Mouse (Mus musculus) midbrain, embryonic 15.5 days (tissue): ENCODE measurements around the gene Lpar5. TPM values are rescaled to one million over a fixed set of nuclear protein-coding genes. Genes with fewer than 3 reads are reported as not detected.
A peak's percentile ranks its signal among the peaks of the same experiment; 100 is the strongest.

Experiments
- ATAC-seq: fragments of 200-750 bp; cut with Nextera tagmentation; replicated peaks from 2 replicates; pipeline ENCODE4 v1.8.0; 2017; ENCODE audit warnings: moderate TSS enrichment
- H3K27ac ChIP-seq: fragments of 300-500 bp; sonication (generic); 2 replicates; pipeline ENCODE4 v1.5.1; 2015; ENCODE audit warnings: mild to moderate bottlenecking, inconsistent platforms
- H3K27me3 ChIP-seq: fragments of 300-500 bp; sonication (generic); replicated peaks from 2 replicates; pipeline ENCODE4 v1.6.1; 2015; ENCODE audit warnings: inconsistent platforms
- H3K36me3 ChIP-seq: fragments of 300-500 bp; sonication (generic); replicated peaks from 2 replicates; pipeline ENCODE4 v1.6.1; 2015; ENCODE audit warnings: inconsistent platforms
- H3K4me1 ChIP-seq: fragments of 300-500 bp; sonication (generic); 2 replicates; pipeline ENCODE4 v1.6.1; 2015; ENCODE audit warnings: inconsistent platforms
- H3K4me2 ChIP-seq: fragments of 300-500 bp; sonication (generic); 2 replicates; pipeline ENCODE4 v1.6.1; 2015; ENCODE audit warnings: inconsistent platforms, mild to moderate bottlenecking, moderate library complexity
- H3K4me3 ChIP-seq: fragments of 300-500 bp; sonication (generic); 2 replicates; pipeline ENCODE4 v1.5.1; 2015; ENCODE audit warnings: mild to moderate bottlenecking, inconsistent platforms
- H3K9ac ChIP-seq: fragments of 300-500 bp; sonication (generic); 2 replicates; pipeline ENCODE4 v1.6.1; 2015; ENCODE audit warnings: mild to moderate bottlenecking, inconsistent platforms
- H3K9me3 ChIP-seq: fragments of 300-500 bp; sonication (generic); 2 replicates; pipeline ENCODE4 v1.6.1; 2016; ENCODE audit warnings: inconsistent platforms
- WGBS: fragments of 180-500 bp; shearing (Covaris S2); methylation state at CpG from one replicate; pipeline ENCODE4 v1.1.7; 2015; ENCODE audit warnings: mixed read lengths; 5-methylcytosine and 5-hydroxymethylcytosine counted together
- polyA plus RNA-seq: library from polyadenylated mRNA; unstranded; fragments of >200 nt; fragmentation: Nextera tagmentation; extraction: Ambion mirVana; gene quantifications from 2 replicates; pipeline ENCODE4 v1.2.1, GENCODE M21; 2015

Lpar5 gene
- polyA plus RNA-seq, 1 experiment from 2014 or later, result 0.56 TPM

DNA sequence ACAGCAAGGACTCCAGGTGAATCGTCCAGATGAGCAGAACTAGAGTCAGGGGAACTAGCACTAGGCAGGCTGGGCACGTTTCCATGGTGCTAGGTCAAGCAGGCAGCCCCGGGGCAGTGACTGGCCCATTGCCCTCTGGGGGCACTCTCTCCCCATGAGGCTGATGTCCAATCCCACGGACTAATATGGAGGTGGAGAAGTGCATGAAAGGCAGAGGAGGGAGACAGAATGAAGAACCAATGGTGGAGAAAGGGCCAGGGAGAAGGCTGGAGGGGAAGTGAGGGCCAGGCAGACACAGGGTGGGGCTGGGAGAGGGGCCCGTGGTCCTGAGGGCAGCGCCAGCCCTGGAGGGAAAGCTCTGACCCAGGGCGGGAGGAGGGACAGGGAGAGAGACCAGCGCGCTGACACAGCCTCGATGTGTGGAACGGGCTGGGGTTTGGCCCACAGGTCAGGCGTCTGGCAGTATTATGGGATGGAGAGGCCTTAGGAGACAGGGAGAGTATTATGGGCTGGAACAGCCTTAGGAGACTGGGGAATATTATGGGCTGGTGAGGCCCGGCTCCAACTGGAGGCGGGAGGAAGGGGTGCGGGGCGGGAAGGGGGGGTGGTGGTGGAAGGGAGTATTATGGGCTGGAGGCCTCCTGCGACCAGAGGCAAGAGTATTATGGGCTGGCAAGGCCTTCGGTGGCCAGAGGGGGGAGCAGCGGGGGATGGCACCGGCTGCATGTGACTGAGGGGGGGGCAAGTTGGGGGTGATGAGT lies 21.0 kb downstream of the Lpar5 start:
- peak overlapping the region; percentile 49 for H3K4me2 ChIP-seq

DNA sequence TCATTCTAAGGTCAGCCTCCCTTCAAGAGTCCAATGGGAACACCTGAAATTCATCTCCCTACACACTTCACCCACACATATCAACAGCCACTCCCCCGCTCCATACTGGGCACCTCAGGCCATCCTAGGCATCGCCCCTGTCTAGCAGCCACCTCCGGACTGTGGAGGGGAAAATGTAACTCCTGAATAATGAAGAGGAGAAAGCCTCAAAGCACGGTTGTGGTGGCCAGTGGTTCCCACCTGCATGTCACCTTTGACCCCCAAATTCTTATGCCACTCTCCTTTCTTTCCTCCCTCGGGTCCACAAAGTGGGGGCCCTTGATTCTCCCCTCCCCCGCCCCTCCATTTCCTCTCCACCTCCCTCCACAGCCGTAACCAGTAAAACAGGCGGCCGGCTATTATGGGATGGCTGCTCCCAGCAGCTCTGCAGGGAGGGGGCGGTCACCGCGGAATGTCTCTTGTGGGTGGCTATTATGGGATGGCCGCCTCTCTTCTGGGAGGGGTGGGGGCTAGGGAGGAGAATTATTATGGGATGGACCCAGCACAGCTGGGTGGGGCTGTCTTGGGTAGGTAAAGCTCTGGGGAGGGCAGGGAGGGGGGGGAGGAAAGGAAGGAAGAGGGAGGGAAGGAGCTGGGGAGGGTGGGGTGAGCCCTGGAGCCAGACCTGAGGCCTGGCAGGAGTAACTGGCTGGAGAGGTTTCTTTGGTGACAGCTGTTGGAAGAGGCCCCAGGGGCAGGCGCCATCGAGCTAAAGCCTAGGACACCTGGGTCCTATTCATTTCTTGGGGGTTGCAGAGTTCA lies 22.0 kb downstream of the Lpar5 start:
- WGBS, result 2% methylated on average over 15 of the region's 15 CpGs
- Histone ChIP-seq H3K36me3 (no peaks in the 10 kb centered on the region), H3K9ac (peak overlapping the region; percentile 29; the same call in 1 of the 2 replicates), H3K4me1 (peaks cover 25% of the 10 kb centered on the region), H3K9me3 (no peaks in the 10 kb centered on the region), H3K4me3 (peak overlapping the region; percentile 16), H3K4me2 (peak overlapping the region; percentile 49), H3K27me3 (no peaks in the 10 kb centered on the region), H3K27ac (peak overlapping the region; percentile 95)
- ATAC-seq, result peak; percentile 82

More for the DNA sequence above, 21.0 kb downstream of the Lpar5 start:
- peak; percentile 85 for ATAC-seq
- Histone ChIP-seq H3K27me3 (no peaks in the 10 kb centered on the region), H3K9me3 (no peaks in the 10 kb centered on the region), H3K9ac (peak overlapping the region; percentile 26; the same call in 1 of the 2 replicates), H3K4me1 (peaks cover 28% of the 10 kb centered on the region), H3K36me3 (no peaks in the 10 kb centered on the region), H3K27ac (peak overlapping the region; percentile 95), H3K4me3 (peak overlapping the region; percentile 17)
- under 1% methylated on average over 16 of the region's 20 CpGs for WGBS

DNA sequence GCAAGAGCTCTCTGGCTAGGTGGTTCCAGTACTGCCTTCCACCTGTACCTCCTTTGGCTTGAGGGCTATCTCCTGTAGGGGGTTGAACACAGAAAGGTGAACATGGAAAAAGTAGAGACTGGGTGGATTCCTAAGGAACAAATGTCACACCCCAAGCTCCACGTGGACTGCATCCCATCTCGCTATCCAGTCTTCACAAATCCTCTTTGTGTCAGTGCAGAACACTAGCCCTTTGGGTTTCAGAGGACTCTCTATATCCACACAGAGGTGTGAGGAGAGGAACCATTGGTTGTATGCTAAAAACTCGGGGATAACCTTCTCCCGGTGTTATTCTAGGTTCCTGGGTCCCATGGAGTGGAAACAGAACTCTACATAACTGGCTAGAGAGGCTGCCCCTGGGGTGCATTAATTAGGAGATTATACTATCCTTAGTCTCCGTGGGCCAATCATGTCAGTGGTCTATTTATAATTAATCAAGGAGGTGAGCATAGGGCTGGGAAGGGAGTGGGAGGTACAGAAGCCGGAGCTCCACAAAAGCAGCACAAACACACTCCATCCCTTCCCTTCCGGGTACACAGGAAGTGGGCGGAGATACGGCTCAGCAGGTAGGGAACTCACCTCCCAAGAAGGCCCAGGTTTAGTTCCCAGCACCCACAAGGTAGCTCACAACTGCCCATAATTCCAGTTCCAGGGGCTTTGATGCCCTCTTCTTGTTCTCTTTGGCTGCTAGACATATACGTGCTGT lies 22.8 kb downstream of the Lpar5 start:
- WGBS, result 50% methylated on average over 10 of the region's 10 CpGs
- no peaks in the 10 kb centered on the region for H3K27me3 ChIP-seq
- peak overlapping the region; percentile 95 for H3K27ac ChIP-seq
- peak; percentile 9 for ATAC-seq
- H3K9me3 ChIP-seq, result no peaks in the 10 kb centered on the region
- H3K36me3 ChIP-seq, result no peaks in the 10 kb centered on the region
- 0 out of 2 replicates have a peak overlapping the region, but pooled peaks have one; percentile 3 for H3K9ac ChIP-seq
- no peak overlapping the region for H3K4me3 ChIP-seq
- H3K4me1 ChIP-seq, result peaks cover 32% of the 10 kb centered on the region
- H3K4me2 ChIP-seq, result peak overlapping the region; percentile 49

DNA sequence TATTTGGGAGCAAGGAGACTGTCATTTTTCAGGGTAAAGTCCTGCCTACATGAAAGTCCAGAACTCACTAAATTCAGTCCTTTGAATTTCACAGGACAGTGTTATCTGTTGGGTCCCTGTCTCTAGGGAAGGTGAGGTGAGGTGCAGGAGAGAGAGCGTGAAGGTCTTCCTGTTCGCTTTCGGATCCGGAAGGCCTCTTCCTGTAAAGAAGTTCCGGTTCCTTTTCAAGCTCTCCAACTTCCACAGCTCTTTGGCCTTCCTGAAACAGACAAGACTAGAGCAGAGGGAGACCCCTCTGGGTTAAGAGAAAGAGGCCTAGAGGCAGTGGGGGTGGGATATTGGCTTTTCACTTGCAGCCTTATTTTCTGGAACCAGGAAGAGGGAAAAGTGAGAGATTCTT lies 24.7 kb downstream of the Lpar5 start:
- Histone ChIP-seq H3K36me3 (no peaks in the 10 kb centered on the region), H3K27me3 (no peaks in the 10 kb centered on the region), H3K9ac (no peak overlapping the region), H3K9me3 (no peaks in the 10 kb centered on the region), H3K27ac (no peak overlapping the region), H3K4me2 (no peak overlapping the region), H3K4me3 (no peak overlapping the region), H3K4me1 (peaks cover 37% of the 10 kb centered on the region)
- ATAC-seq, result no peak
- WGBS, result 94% methylated on average over 5 of the region's 5 CpGs

DNA sequence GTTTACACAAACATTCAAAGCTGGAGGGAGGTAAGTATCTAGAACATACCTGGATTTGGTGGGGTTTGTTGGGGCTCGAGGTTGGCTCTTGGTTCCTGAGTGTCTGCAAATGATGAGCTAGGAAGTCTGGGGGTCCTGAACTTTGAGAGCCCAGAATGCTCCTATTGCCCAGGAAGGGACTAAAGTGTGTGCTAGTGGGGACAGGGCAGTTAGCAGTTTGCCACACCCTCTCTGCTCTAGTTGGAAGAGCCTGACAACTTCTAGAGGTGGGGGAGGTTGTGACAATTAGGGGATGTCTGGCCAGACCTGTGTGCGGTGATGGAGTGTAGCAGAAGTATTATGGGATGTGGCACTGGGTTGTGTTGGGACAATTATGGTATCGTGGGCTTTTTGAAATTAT lies 27.1 kb downstream of the Lpar5 start:
- no peaks in the 10 kb centered on the region for H3K27me3 ChIP-seq
- H3K9me3 ChIP-seq, result no peaks in the 10 kb centered on the region
- 64% methylated on average over 3 of the region's 3 CpGs for WGBS
- no peak overlapping the region for H3K4me2 ChIP-seq
- H3K9ac ChIP-seq, result no peak overlapping the region
- peaks cover 47% of the 10 kb centered on the region for H3K4me1 ChIP-seq
- H3K36me3 ChIP-seq, result no peaks in the 10 kb centered on the region
- peak overlapping the region; percentile 94 for H3K27ac ChIP-seq
- ATAC-seq, result peak; percentile 6; the same call in 1 of the 2 replicates
- no peak overlapping the region for H3K4me3 ChIP-seq

DNA sequence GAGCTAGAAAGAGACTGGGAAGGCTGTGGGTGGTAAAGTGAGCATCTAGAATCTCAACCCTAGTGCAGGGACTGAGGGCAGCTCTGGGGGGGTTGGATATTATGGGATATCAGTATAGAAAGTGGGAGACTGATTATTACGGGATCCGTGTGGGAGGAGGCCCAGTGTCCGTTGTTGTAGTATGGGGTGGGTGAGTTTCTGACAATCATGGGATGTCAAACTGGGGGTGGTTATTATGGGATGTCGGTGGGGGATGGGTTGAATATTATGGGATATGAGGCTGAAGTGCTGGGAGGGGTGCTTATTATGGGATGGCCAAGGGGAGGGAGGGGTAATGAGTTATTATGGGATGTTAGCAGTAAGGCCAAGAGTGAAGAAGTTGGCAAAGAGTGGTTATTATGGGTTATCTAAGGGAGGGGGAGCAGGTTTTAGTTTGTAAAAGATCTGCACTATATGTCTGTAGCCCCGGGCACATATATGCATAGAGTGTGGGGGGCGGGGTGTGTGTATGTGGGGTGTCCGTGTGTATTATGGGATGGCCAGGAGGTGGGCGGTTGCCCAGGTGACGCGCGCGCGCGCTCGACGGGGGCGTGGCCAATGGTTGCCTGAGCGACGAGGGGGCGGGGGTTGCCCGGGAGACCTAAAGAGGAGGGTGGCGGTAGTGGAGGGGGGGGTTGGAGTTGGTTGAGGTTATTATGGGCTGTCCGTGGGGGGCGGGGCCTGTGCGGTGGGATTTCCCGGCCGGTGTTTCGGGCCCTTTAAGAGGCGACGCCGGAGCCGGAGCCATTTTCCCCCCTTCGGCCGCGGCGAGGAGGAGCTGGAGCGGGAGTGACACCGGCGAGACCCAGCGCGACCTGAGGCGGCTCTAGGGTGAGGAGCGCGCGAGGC lies 27.9 kb downstream of the Lpar5 start, which contains the start of gene Chd4:
Gene Chd4 (plus strand): TSS at position 591 of the 888 bp plus-strand sequence.
- peak within 1 kb of the TSS; percentile 94 for H3K27ac ChIP-seq
- H3K9ac ChIP-seq, result peak within 1 kb of the TSS; percentile 74
- H3K9me3 ChIP-seq, result no peaks in the 10 kb centered on the region
- ATAC-seq, result peak; percentile 76
- H3K4me1 ChIP-seq, result peaks cover 42% of the 10 kb centered on the region
- no peaks in the 10 kb centered on the region for H3K27me3 ChIP-seq
- WGBS, result under 1% methylated on average over 44 of the region's 45 CpGs
- peak within 1 kb of the TSS; percentile 87 for H3K4me2 ChIP-seq
- peak within 1 kb of the TSS; percentile 76 for H3K4me3 ChIP-seq
- peaks cover 6% of the 10 kb centered on the region; the same call in 1 of the 2 replicates for H3K36me3 ChIP-seq

DNA sequence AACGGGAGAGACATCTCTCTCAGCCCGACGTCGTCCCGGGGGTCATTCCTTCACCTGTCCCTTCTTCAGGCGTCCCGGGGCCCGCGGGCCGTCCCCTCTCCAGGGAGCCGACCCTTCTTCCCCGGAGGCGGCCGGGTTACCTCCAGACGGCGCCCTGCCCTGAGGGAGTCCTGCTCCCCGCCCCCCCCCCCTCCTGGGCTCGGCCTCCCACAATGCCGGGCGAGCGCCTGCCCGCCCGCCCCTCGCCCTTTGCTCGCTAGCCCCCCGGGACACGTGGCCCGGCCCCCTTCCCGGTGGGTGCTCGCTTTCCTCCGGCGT lies 28.5 kb downstream of the Lpar5 start:
- Histone ChIP-seq H3K4me3 (peak overlapping the region; percentile 76), H3K36me3 (peaks cover 12% of the 10 kb centered on the region), H3K9me3 (no peaks in the 10 kb centered on the region), H3K4me1 (peaks cover 40% of the 10 kb centered on the region), H3K27me3 (no peaks in the 10 kb centered on the region), H3K4me2 (peak overlapping the region; percentile 87), H3K9ac (peak overlapping the region; percentile 74), H3K27ac (peak overlapping the region; percentile 94)
- no peak for ATAC-seq
- WGBS, result 0% methylated on average over 27 of the region's 32 CpGs

DNA sequence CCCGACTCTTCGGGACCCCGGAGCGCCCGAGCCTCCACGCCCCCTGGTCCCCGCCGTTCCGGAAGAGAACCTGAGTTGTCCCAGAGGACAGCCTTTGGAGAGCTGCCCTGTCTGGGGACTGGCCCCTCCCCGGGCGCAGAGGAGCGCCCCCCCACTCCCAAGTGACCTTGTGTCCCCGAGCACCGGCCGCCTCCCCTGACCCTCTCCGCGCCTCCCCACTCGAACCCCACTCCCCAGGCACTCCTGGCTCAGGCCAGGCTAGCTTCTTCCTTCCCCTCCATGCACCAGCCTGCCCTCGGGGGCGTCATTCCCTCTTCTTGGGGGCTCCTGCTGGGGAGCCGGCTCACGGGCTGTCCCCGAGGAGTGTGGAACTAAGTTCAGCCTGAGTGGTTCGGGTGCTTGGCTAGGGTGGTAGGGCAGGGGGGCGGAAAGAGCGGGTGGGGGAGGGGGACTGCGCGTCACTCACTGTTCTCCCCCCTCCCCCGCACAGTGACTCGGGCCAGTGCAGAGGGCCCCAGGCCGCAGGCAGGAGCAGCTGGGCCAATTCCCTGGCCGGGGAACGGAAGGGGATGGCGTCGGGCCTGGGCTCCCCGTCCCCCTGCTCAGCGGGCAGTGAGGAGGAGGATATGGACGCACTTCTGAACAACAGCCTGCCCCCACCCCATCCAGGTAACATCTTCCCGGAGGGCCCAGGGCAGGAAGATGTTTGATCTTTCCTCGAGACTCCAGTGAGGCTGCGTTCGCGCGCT lies 29.1 kb downstream of the Lpar5 start:
- Histone ChIP-seq H3K27ac (peak overlapping the region; percentile 94), H3K36me3 (peaks cover 17% of the 10 kb centered on the region), H3K4me2 (peak overlapping the region; percentile 87), H3K9me3 (no peaks in the 10 kb centered on the region), H3K9ac (peak overlapping the region; percentile 74), H3K4me1 (peaks cover 40% of the 10 kb centered on the region), H3K27me3 (no peaks in the 10 kb centered on the region), H3K4me3 (peak overlapping the region; percentile 76)
- peak; percentile 40 for ATAC-seq
- WGBS, result under 1% methylated on average over 35 of the region's 44 CpGs

DNA sequence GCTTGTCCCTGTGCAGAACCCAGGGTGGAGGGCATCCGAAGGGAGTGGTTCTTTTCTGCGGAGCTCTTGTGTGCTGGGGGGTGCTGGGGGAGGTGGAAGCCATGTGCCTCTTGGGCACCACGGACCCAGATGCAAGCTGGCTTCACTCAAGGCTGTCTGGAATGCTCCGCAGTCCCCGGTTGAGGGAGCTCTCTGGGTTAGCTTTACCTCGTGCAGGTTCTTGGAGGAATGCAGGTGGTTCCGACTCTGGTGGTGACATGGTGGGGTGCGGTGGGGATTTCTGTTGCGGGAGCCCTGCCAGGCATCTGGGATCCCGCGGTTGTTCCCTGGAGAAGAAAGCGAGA lies 29.6 kb downstream of the Lpar5 start:
- Histone ChIP-seq H3K9ac (peak overlapping the region; percentile 74), H3K9me3 (no peaks in the 10 kb centered on the region), H3K27me3 (no peaks in the 10 kb centered on the region), H3K27ac (peak overlapping the region; percentile 94), H3K4me3 (peak overlapping the region; percentile 76), H3K36me3 (peaks cover 23% of the 10 kb centered on the region), H3K4me1 (peaks cover 40% of the 10 kb centered on the region), H3K4me2 (peak overlapping the region; percentile 87)
- under 1% methylated on average over 12 of the region's 12 CpGs for WGBS
- peak; percentile 19 for ATAC-seq

DNA sequence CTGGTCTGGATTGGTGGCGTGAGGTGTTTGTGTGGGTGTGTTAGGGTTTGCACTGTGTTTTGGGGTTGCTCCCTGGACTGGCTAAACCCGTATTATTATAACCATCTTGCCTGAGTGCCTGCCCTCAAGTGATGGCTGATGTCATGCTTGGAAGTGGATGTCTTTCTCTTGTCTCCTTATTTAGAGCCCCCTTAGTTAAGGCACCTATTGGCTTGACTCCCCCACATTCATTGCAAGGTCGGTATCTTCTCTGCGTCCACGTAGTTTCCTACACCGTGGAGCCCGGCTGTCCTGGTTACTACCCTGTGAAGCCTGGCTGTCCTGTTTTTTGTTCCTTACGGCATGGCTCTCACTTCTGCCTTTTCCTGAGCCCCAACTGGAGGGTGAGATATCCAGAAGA lies 30.2 kb downstream of the Lpar5 start:
- Histone ChIP-seq H3K4me1 (peaks cover 40% of the 10 kb centered on the region), H3K27ac (peak overlapping the region; percentile 94; the same call in 1 of the 2 replicates), H3K36me3 (peaks cover 29% of the 10 kb centered on the region), H3K9ac (peak overlapping the region; percentile 74), H3K4me3 (peak overlapping the region; percentile 76), H3K9me3 (no peaks in the 10 kb centered on the region), H3K4me2 (peak overlapping the region; percentile 87), H3K27me3 (no peaks in the 10 kb centered on the region)
- ATAC-seq, result no peak
- 55% methylated on average over 8 of the region's 8 CpGs for WGBS

DNA sequence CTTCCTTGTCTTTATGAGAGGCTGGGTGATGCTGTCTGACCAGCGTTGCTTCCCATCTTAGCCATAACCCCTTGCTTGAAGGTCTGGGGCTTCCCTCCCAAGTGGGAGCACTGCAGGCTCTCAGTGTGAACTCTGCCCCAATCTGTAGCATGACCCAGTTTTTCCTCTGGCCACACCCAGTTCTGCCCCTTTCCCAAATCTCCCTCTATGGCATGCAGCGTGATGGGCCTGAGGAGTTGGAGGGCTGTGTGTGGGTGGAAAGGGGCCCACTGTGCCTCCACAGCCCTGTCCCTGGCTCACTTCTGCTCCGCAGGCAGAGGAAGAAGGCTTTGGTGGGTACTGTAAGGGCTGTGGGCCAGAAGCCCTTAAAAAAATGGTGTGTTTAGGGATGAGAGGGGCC lies 30.8 kb downstream of the Lpar5 start:
- Histone ChIP-seq H3K9ac (peak overlapping the region; percentile 74), H3K4me3 (peak overlapping the region; percentile 76), H3K27me3 (no peaks in the 10 kb centered on the region), H3K4me2 (peak overlapping the region; percentile 87), H3K27ac (peak overlapping the region; percentile 66; the same call in 1 of the 2 replicates), H3K36me3 (peaks cover 32% of the 10 kb centered on the region), H3K9me3 (no peaks in the 10 kb centered on the region), H3K4me1 (peaks cover 40% of the 10 kb centered on the region)
- no peak for ATAC-seq
- 64% methylated on average over 3 of the region's 3 CpGs for WGBS
